Mouse (Mus musculus): ENCODE data around the gene Lsm2.
"Not testable (repeated sequence)": the region's sequence is repeated elsewhere in the genome, so short reads cannot be mapped to it uniquely, and the experiment has no call there.

Gene Lsm2

GRCm38 (mm10) chr17:35033703-35034102 lies 52.0 kb downstream of the Lsm2 start:
- DNase-seq = not testable (repeated sequence)

DNA sequence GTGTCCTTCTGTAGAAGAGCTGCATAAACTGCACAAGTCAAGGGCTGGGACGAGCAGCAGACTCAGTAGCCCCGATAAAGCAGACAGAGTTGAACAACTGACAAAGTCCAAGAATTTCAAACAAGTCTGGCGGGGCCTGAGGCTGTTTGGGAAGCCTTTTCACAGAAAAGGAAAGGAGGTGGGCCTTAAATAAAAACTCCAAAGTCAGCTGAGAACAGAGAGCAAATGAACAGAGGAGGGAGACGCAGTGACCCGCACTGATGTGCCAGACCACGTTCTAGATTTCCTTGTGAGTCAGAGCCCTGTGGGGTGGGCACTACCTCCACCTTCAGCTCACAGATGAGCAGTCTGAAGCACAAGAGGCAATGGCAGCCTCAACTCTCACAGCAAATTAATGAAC lies 53.2 kb downstream of the Lsm2 start:
- DNase-seq = no peak
